ENCODE assay signal across 1 mouse cellular context in the genomic region with DNA sequence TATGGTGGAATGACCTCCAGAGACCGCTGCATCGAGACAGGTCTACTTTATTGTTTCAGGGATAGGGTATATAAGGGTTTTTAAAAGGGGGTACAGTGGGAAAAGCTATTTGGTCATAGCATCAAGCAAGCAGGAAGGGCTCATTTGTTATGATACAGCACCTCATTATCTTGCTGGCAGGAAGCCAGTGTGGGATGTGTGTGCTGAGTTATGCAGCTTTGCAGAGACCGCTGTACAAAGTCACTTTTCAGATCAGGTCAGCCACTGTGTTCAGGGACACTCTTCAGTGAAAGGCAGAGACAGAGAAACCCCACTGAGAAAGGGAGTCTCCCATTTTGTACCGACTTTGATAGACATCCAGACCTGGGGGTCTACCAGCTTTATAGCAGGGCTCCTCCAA.
A peak's percentile ranks its signal among the peaks of the same experiment; 100 is the strongest.
TF ChIP-seq lines count a peak whose summit lies in the region.

No protein-coding gene starts in this region.

TF ChIP-seq in MEL, 35 proteins besides CTCF, POLR2A, EP300 and RAD21 (continued from another document):
- TF ChIP-seq ETS1 (IDR thresholded peaks at IDR 0.05; ENCODE audit: low read depth, low read length), result peak; percentile 40; the same call in 1 of the 2 replicates
